Comparison of ENCODE assay signal across 30 mouse cellular contexts in the genomic region with DNA sequence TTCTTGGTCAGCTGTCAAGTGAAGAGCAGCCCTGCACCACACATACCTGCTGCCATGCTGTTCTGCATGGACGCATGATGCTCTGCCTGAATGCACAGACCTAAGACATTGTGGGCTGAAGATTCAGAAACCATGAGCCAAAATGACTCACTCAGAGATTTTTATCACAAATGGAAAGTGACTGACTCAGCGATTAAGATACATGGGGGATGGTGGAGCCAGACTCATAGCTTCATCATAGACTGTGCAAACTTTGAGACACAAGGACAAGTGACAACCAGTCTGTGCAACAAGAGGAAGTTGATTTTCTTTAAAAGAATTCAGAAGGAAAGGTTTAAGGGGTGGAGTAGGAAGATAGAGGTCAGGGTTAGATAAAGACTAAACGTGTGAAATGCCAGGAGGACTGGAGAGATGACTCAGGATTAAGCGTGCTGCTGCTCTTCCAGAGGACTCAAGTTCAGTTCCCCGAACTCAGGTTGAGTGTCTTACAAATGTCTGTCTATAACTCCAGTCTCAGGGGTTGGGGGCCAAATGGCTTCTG. TPM values are rescaled to one million over a fixed set of nuclear protein-coding genes. Genes with fewer than 3 reads are reported as not detected.
DNase-seq lines count a peak whose midpoint lies in the region; ATAC-seq and TF ChIP-seq lines count a peak whose summit lies in the region.
"Had no signal": no experiment of that assay in that cellular context is flagged by ENCODE, and none has a peak within 500 bp of the region (broad histone marks: within the 10 kb centered on the region; RNA-seq: fewer than 3 reads in every experiment).

No protein-coding gene starts in this region.

- no peaks in the 10 kb centered on the region for H3K4me1 ChIP-seq in CH12.LX (ENCODE audit: control insufficient read depth in 1 of 2, insufficient read depth in 2 of 2)
- H3K4me1 ChIP-seq: forebrain, embryonic 13.5 days; heart, embryonic 10.5 days; heart, embryonic 15.5 days; hindbrain, embryonic 12.5 days; limb, embryonic 13.5 days; lung, embryonic 15.5 days; midbrain, embryonic 10.5 days; midbrain, embryonic 15.5 days had no signal

- no peaks in the 10 kb centered on the region for H3K79me2 ChIP-seq in CH12.LX (replicated peaks; ENCODE audit: control insufficient read depth, extremely low read depth, insufficient read depth, poor library complexity, severe bottlenecking)

- no peak for TF ChIP-seq RAD21 in CH12.LX (IDR thresholded peaks at IDR 0.05; ENCODE audit: low read depth, low read length)

- DNase-seq in frontal cortex, postnatal 36 days (ENCODE audit: low spot score in 2 of 2) = no peak
- peak; percentile 85 for DNase-seq in 3T3-L1 (ENCODE audit: low read depth, low spot score)
- peak; percentile 12 for DNase-seq in CH12.LX (ENCODE audit: extremely low read depth)
- peak; percentile 18 for DNase-seq in adrenal gland, postnatal 14 days
- DNase-seq in heart, postnatal 36 days = no peak
- DNase-seq in T-cell, adult 2 months (ENCODE audit: low spot score) = no peak
- DNase-seq in right cerebral cortex, postnatal 10 days (ENCODE audit: low spot score in 2 of 2) = no peak
- DNase-seq: cerebellum, adult 9-10 months; cerebellum, postnatal 36 days; gastrocnemius, postnatal 25 days; heart, adult 11 months; kidney, adult 11 months; kidney, postnatal 36 days; right cerebral cortex, postnatal 4 days; thymus, adult 2 months; thymus, postnatal 36 days had no signal

- in situ Hi-C loops in CH12.LX (cut with MboI; ENCODE audit: low pct_ligation_motif_present, low pct_unique_long_range_greater_than_20kb, low sequenced_read_pairs) = no loop called here

- intact Hi-C loops in heart, postnatal 36 days (cut with DNase I) = no loop called here

- peaks cover 5% of the 10 kb centered on the region for H3K9me3 ChIP-seq in CH12.LX (replicated peaks; ENCODE audit: low read length)
- H3K9me3 ChIP-seq: forebrain, embryonic 13.5 days; heart, embryonic 10.5 days; heart, embryonic 15.5 days; hindbrain, embryonic 12.5 days; limb, embryonic 13.5 days; lung, embryonic 15.5 days; midbrain, embryonic 10.5 days; midbrain, embryonic 15.5 days had no signal

- no peaks in the 10 kb centered on the region for H3K36me3 ChIP-seq in CH12.LX (replicated peaks in 1 of 2; ENCODE audit: control insufficient read depth in 1 of 2, insufficient read depth in 1 of 2, low read length in 1 of 2)
- H3K36me3 ChIP-seq: heart, embryonic 10.5 days; heart, embryonic 15.5 days; hindbrain, embryonic 12.5 days; limb, embryonic 13.5 days; lung, embryonic 15.5 days; midbrain, embryonic 10.5 days; midbrain, embryonic 15.5 days had no signal

- dilution Hi-C loops in CH12.LX (cut with MboI; ENCODE audit: extremely low pct_ligation_motif_present, extremely low pct_unique_long_range_greater_than_20kb, low sequenced_read_pairs) = no loop called here

- ATAC-seq in frontal cortex, adult (ENCODE audit: low TSS enrichment) = 0 out of 2 replicates have a peak, but pooled peaks have one; percentile 31
- ATAC-seq: forebrain, embryonic 13.5 days; midbrain, embryonic 15.5 days had no signal

- no peak for TF ChIP-seq EP300 in CH12.LX (IDR thresholded peaks at IDR 0.05; ENCODE audit: low read length)

- H3K4me3 ChIP-seq in CH12.LX (replicated peaks in 1 of 3; ENCODE audit: low read depth in 2 of 3, low read length in 2 of 3, poor library complexity in 1 of 3) = no peak overlapping the region
- H3K4me3 ChIP-seq: forebrain, embryonic 13.5 days; heart, embryonic 10.5 days; heart, embryonic 15.5 days; hindbrain, embryonic 12.5 days; layer of hippocampus, adult 2 months; limb, embryonic 13.5 days; lung, embryonic 15.5 days; midbrain, embryonic 10.5 days; midbrain, embryonic 15.5 days had no signal

- TF ChIP-seq POLR2A in CH12.LX (IDR thresholded peaks at IDR 0.05; ENCODE audit: low read depth, low read length) = no peak

- no peak overlapping the region for H3K4me2 ChIP-seq in CH12.LX (ENCODE audit: insufficient read depth, low read depth, poor library complexity, severe bottlenecking)
- H3K4me2 ChIP-seq: forebrain, embryonic 13.5 days; heart, embryonic 15.5 days; hindbrain, embryonic 12.5 days; limb, embryonic 13.5 days; liver, embryonic 11.5 days; lung, embryonic 15.5 days; midbrain, embryonic 15.5 days had no signal

- no peak for TF ChIP-seq CTCF in CH12.LX (conservative IDR thresholded peaks at IDR 0.05 in 1 of 2, IDR thresholded peaks at IDR 0.05 in 1 of 2; ENCODE audit: low read depth in 2 of 2, low read length in 2 of 2)

- no peak overlapping the region for H3K27ac ChIP-seq in CH12.LX (ENCODE audit: insufficient read depth, low read depth)
- H3K27ac ChIP-seq: forebrain, embryonic 13.5 days; heart, embryonic 10.5 days; heart, embryonic 15.5 days; hindbrain, embryonic 12.5 days; layer of hippocampus, adult 2 months; limb, embryonic 13.5 days; lung, embryonic 15.5 days; midbrain, embryonic 10.5 days; midbrain, embryonic 15.5 days had no signal

- H3K9ac ChIP-seq in CH12.LX (ENCODE audit: insufficient read depth, low read depth) = no peak overlapping the region
- H3K9ac ChIP-seq: forebrain, embryonic 13.5 days; heart, embryonic 15.5 days; hindbrain, embryonic 12.5 days; limb, embryonic 13.5 days; lung, embryonic 15.5 days; midbrain, embryonic 15.5 days had no signal

- peaks cover 83% of the 10 kb centered on the region for H3K27me3 ChIP-seq in CH12.LX (replicated peaks)
- H3K27me3 ChIP-seq: forebrain, embryonic 13.5 days; heart, embryonic 15.5 days; hindbrain, embryonic 12.5 days; limb, embryonic 13.5 days; lung, embryonic 15.5 days; midbrain, embryonic 15.5 days had no signal

TF ChIP-seq in CH12.LX, 34 proteins besides CTCF, POLR2A, EP300 and RAD21:
- TF ChIP-seq BHLHE40 (IDR thresholded peaks at IDR 0.05; ENCODE audit: low read depth, low read length) = no peak
- peak; percentile 80 for TF ChIP-seq MAFK (IDR thresholded peaks at IDR 0.05; ENCODE audit: insufficient replicate concordance, low read length)

RNA-seq across cellular contexts. Expression of gene Fat2, which starts 46.4 kb away (rescaled TPM):
- total RNA-seq in CH12.LX (2012; rRNA removed) (under 0.01 and 0.04 TPM in 2 replicates), CH12.LX (2014; rRNA removed) (not detected in 2 replicates)
- polyA plus RNA-seq in CH12.LX (2012; ENCODE audit: insufficient read length, low read depth) = not detected in 2 replicates
- 0.11 and 0.56 TPM in 2 replicates for total RNA-seq in adrenal gland, postnatal 14 days (2021)
- total RNA-seq in heart, postnatal 36 days (2021) = under 1 TPM; 0.03 TPM
- total RNA-seq: megakaryocyte progenitor cell, adult 5-6 weeks; neutrophil, adult 5-6 weeks had no signal
- polyA plus RNA-seq: forebrain, embryonic 13.5 days; liver, embryonic 11.5 days; liver, embryonic 16.5 days had no signal

Comparison
In these comparisons a context has a peak if more than half of its experiments do, and no peak if none do; other contexts are left out.
1. DNase-seq: peak in 3T3-L1 (single experiment), CH12.LX (single experiment) and adrenal gland, postnatal 14 days (single experiment); none in frontal cortex, postnatal 36 days (0 of 2), heart, postnatal 36 days (0 of 2), T-cell, adult 2 months (single experiment) and right cerebral cortex, postnatal 10 days (0 of 2).